Mouse (Mus musculus): ENCODE measurements around the gene Fry.

Fry gene

DNA sequence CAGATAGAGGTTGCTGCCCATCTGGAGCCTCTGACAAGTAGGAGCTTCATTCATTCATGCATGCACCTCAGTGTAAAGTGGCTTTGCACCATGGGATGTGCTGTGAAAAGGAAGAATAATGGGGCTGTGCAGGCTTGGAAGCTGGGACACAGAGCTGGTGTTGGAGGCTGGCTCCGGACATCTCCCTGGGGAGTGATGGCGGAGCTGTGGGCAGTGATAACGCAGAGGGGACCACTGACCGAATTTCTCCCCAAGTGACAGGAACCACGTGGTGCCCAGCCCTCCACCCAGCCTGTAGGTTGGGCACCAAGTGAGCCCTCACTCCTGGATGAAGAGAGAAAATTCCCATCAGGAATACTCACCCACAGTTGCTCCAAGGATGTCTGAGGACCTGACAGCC, 207.0 kb downstream of the Fry start:
- DNase-seq (ENCODE audit: extremely low read depth, insufficient read length, low spot score) = no peak

DNA sequence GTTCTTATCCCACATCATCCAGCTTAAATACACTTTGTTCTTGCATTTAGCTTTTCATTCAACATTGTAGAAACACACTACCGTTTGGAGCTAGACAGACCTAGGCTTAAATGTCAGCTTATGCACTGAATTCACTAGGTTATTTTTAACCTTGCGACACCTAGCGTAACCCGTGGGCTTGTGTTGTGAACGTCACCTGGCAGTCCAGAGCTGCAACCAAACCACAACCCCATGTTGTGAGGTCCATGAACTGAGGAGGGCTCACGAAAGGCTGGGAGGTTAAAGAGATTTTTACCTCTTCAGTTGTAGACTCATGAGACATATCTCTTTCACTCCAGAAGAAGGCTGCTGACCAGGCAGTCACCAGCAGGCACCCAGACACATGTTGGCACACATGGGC, 210.2 kb downstream of the Fry start:
- DNase-seq (ENCODE audit: extremely low read depth, insufficient read length, low spot score) = no peak

DNA sequence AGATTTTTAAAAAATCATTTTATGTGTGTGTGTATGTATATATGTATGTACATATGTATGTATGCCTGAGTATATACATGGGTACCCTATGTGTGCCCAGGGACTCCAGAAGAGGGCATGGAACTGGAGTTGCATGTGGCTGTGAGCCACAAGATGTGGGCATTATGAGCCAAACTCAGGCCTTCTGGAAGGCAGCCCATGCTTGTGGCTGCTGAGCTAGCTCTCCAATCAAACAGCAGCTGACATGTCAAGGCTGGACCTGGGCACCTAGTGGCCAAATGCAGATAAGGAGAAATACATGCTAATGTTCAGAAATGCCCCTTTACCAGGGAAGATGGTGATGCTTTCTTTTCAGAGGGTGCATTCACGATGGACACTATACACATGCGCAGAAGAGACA, 213.4 kb downstream of the Fry start:
- no peak for DNase-seq (ENCODE audit: extremely low read depth, insufficient read length, low spot score)

DNA sequence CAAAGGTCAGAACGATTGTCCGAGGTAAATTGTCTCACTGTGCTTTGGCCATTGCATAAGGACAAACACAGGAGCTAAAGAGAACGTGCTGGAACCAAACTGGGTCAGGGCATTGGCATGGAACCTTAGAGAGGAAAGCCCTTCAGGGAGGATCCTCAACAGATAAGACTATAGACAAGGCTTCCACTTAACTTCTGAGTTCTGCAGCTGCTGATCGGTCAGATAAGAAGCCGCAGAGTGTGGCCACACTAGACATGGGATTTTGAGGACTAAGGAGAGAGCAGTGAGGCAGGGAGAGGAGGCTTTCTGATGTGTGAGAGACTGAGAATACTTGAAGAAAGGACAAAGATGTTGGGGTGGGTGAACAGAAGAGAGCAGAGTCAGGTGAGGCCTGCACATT, 214.4 kb downstream of the Fry start:
- no peak for DNase-seq (ENCODE audit: extremely low read depth, insufficient read length, low spot score)

DNA sequence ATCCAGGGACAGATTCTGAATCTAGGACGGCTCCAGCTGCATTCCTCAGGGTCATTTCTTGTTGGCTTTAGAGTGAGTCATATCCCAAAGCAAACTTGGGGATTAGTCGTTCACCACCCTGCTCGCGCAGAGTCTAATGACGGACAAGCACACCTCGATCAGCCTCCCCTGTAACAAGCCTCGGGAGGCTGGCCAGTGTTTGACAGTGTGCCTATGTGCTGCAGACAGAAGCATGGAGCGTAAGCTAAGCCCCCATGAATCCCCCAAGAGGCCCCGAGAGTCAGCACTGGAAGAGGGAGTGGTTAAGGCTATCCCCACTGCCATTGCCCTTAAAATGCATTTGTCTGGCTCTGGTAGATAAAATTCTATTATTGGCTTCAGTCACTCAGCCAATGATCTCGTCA, 214.9 kb downstream of the Fry start:
- DNase-seq (ENCODE audit: extremely low read depth, insufficient read length, low spot score) = peak; percentile 59

DNA sequence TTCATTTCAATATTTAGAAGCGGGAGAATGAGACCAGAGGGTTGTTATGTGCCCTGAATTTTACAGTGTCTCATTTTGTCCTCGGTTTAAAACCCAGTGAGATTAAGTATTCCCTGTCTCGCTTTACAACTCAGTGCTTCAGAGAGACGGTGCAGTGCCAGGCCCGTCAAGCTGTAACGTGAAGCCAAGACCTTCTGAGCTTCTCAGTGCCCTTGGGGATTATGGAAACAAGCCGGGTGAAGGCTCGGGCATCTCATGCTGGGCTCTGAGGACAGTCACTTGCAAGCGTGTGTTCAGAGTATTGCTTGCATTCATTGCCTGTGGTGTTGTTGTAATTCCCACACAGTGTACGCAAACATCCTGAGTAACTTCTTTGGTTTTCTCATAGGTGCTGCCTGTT, 218.0 kb downstream of the Fry start:
- no peak for DNase-seq (ENCODE audit: extremely low read depth, insufficient read length, low spot score)

DNA sequence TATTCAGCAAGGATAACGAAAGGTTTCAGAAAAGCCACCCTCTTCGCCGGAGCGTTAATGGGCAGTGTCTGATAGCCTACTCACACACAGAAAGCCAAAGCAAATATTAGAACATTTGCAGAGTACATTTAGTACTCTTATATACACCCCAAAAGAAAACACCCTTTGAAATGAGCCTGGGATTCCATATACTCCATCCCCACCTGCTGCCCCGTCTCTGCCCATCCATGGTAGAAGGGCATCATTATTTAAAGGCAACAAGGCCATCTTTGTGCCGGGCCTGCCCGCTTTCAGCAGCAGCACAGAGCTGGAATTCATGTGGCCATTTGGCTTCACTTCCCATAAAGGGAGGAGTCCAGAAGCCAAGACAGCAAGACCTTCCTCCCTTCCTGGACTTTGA, 219.3 kb downstream of the Fry start:
- DNase-seq (ENCODE audit: extremely low read depth, insufficient read length, low spot score) = no peak

DNA sequence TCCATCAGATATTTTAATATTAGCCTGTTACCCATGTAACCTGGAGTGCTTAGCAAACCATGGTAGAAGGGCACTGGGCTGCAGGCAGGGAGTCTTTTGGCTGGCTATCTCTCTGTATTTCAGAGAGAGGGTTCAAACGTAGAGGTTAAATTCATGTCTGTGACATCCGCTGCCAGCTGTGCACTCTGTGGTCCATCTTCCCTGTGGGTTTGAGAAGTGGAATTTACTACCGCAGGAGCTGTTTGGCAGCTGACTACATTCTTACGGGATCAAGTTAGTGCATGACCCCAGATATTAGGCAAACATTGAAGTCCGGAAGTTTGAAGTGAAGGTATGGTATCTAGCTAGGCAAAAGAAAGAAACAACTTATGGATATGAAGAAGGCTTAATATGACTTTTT, 222.5 kb downstream of the Fry start:
- no peak for DNase-seq (ENCODE audit: extremely low read depth, insufficient read length, low spot score)

DNA sequence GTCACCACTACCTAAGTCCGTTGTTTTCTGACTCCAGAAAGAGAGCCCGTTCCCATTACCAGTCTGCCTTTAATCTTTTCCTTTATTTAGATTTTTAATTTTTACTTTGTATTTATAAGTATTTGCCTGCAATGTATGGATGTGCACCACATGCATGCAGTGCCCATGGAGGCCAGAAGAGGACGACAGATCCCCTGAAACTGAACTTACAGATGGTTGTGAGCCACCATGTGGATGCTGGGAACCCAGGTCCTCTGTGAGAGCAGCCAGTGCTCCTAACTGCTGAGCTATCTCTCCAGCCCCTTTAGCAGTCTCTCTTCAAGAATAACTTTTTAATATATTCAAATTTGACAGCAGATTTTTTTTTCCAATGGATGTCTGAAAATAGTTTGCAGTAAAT, 223.7 kb downstream of the Fry start:
- no peak for DNase-seq (ENCODE audit: extremely low read depth, insufficient read length, low spot score)

DNA sequence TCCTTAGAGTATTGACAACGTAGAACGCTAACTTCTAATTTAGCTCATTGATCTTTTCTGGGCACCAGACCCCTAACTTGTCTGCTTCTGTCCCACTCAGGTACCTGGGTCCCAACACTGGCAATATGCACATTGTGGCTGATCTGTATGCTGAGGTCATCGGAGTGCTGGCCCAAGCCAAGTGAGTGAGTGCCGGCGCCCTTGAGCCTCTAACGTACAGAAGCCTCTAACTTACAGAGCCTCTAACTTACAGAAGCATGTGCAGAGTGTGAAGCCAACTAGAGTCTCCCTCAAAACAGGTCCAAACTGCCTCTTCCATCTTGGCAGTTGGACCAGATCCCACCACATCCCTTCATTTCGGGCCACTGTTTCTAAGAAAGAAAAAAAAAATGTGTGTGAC, 227.5 kb downstream of the Fry start:
- DNase-seq (ENCODE audit: extremely low read depth, insufficient read length, low spot score) = no peak

DNA sequence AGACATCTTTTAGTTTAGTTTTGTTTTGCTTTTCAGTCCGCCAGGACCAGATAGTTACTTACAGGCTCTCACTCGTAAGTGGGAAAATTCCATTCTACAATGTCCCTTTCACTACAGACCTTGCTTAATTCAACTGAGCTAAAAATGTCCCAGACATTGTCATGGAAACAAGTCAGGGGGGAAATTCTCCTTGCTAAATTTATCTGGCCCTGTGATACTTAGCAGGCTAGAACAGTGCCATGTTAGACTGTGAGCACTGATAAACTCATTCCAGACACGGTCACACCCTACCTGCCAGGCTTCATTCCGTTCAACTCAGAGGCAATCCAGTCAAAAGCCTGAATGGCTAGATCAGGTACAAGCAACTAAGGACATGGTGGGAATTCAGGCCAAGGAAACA, 227.9 kb downstream of the Fry start:
- DNase-seq (ENCODE audit: extremely low read depth, insufficient read length, low spot score) = no peak

DNA sequence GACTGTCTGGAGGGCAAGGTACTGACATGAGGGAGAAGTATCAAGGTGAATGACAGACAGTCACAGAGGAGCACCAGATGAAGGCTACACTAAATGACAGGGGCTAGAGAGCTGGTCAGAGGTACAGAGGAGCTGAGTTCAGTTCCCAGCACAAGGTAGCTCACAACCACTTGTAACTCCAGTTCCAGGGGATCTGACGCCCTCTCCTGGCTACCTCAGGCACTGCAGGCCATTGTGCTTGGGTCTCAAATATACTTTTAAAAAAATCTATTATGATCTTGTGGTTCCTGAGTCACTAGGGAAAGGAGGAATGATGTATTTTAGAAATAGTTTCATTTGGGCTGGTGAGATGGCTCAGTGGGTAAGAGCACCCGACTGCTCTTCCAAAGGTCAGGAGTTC, 229.4 kb downstream of the Fry start:
- DNase-seq (ENCODE audit: extremely low read depth, insufficient read length, low spot score) = peak; percentile 33

DNA sequence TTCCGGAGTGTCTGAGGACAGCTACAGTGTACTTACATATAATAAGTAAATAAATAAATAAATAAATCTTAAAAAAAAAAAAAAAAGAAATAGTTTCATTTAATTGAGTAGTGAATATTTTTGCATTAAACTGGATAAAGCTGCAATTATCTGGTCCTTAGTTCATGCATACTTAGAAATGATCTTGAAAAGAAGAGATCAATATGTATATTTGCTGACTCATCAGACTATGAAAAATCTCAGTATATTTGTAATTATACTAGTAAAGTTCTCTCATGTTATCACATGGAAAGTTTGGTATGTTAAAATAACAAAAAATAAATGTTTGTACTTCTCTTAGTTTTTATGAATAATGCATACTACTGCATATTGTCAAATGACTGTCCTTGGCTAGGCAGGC, 229.9 kb downstream of the Fry start:
- no peak for DNase-seq (ENCODE audit: extremely low read depth, insufficient read length, low spot score)

DNA sequence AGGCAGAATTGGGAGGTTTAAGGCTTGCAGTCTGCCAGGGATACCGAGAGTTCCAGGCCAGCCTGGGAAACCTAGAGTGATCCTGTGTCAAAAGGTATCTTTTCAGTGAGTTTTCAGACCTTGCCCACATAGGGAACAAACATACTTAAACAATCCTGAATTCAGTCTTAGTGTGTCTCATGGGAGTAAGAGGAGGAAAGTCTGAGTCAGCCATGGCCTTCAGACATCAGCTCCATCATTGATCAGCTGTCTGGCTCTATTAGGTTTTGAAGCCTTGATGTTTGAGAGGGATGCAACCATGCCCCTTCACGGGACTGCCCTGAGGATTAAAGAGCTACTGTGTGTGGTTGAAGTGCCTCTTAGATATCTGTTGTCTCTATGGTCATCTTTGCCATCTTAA, 232.7 kb downstream of the Fry start:
- DNase-seq (ENCODE audit: extremely low read depth, insufficient read length, low spot score) = no peak

DNA sequence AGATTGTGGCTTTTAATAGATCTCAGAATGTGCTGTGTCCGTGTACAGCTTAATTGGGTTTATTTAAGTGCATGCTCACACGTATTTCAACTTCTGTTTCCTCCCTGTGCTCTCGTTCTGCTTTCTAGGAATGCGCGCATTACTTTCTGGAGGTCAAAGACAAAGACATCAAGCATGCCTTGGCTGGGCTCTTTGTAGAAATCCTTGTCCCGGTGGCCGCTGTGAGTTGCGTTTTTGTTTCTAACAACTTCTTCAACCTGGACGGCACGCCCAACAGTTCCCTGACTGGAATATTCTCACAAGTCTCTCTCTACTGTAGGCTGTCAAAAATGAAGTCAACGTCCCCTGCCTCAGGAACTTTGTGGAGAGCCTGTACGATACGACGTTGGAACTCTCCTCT, 240.2 kb downstream of the Fry start:
- no peak for DNase-seq (ENCODE audit: extremely low read depth, insufficient read length, low spot score)

DNA sequence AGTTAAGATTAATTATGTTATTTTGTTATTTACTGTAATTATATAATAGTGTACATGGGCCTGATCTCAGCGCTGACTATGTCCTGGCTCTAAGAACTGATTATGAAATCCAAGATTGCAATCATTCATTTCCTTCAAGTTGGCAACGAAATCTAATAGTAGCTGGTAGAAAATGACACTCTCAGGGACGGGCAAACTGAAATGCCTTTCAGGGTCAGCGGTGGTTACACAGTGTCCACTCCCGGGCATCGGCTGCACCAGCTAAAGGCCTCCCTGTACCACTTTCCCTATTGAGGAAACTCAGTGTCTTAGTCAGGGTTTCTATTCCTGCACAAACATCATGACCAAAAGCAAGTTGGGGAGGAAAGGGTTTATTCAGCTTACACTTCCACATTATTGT, 243.8 kb downstream of the Fry start:
- no peak for DNase-seq (ENCODE audit: extremely low read depth, insufficient read length, low spot score)

DNA sequence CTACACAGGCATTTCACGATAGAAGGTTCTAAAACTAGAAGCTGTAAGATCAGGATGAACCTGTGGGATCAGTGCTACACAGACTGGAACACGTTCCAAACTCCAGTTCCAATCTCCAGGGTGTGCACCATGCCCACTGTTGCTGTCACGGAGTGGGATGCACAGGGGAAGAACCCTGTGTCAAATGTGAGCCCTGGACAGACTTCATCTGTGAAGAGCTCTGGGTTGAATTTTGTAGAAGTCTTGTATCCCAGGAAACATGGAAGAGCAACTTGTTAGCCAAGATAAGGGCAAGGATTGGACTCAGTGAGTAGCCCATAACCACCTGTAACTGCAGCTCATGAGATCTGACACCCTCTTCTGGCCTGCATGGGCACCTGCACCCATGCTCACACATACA, 246.2 kb downstream of the Fry start:
- no peak for DNase-seq (ENCODE audit: extremely low read depth, insufficient read length, low spot score)

DNA sequence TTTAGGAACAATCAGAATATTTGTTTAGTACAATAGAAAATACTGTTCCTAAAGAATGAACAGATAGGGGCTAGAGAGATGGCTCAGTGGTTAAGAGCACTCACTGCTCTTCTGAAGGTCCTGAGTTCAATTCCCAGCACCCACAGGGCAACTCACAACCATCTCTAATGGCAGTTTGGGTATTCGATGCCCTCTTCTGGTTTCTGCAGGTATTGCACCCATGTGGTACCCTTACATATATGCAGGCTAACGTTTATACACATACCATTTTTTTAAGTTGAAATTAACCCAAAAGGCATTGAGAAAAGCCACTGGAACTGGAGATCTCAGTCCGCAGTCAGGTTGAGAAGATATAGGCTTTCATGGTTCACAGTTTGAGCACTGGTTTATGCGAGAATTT, 248.6 kb downstream of the Fry start:
- no peak for DNase-seq (ENCODE audit: extremely low read depth, insufficient read length, low spot score)

DNA sequence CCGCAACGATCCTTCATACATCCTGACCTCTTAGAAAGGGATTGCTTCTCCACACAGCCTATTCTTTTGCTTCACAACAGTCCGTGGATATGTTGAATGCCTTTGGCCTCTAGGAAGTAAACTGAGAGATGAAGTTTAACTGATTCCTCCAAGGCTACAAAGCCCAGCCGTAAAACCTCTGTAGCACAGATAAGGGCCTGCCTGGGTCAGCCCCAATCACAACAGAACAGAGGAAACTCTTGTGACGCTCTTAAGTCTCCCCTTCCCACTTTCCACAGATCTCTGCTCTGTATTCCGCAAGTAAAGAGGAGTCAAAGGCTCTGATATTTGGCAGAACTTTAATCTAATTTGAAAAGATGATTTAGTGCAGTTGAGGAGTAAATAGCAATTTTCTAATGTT, 251.8 kb downstream of the Fry start:
- no peak for DNase-seq (ENCODE audit: extremely low read depth, insufficient read length, low spot score)

DNA sequence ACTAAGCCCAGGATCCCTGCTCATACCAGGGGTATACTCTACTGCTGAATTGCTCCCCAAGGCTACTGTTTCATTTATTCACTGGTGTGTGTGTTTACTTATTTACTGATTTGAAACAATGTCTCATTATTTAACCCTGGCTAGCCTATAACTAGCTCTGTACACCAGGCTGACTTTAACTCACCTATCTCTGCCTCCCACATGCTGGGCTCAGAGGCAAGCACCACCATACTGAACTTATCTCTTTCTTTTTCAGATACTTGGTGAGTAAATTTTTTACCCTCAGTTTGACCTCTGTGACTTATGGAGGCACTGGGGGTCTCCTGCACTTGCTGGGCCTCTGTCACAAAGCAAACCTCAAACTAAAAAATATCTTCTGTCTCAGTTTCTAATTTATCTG, 252.4 kb downstream of the Fry start:
- DNase-seq (ENCODE audit: extremely low read depth, insufficient read length, low spot score) = no peak

DNA sequence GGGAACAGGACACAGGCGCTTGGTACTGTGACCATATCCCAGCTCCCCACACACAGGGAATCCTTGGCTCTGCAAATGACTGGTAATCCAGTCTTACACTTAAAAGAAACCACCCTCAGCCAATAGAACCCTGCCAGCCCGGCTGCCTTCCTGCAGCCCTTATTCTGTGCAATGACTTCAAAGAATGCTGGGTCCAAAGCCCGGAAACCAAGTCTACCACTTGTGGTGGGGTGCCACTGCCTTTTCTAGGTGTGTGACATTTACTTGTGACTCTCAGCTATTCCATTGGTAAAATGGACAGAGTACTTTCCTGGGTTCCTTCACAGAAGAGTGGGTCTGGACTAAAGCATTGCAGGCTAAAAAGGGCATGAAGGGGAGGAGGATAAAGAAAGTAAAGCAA, 254.5 kb downstream of the Fry start:
- no peak for DNase-seq (ENCODE audit: extremely low read depth, insufficient read length, low spot score)

DNA sequence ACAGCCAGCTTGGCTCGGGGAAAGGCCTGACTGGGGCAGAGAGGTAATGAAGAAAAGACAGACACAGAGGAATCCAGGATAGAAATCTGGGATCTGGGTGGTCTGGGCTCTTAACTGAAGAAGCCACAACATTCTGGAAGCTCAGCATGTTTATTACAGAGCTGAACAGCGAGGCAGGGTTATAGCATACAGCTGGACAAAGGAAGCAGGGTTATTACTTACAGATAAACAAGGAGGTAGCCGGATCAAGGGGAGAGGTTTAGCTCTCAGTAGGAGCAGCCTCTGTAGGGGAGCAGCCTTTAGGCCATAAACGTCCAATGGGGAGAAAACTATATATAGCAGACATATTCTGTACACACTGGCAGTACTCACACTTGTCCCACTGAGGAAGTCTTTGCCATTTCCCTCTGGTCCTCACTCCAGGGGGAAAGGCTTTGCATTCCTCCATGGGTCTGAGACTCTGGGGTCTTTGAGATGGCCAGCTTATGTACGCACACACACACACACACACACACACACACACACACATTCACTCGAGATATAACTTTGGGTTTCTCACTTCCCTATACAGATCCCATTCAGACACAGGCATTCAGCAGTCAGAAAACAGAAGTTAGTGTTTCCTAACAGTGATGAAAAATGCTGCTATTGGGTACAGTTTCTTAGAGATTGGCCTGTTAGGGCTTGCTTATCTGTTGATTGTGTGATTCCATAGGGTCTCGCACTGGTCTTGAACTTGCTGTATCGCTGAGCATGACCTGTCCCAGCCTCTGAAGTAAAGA, 256.5 kb downstream of the Fry start:
- no peak for DNase-seq (ENCODE audit: extremely low read depth, insufficient read length, low spot score)

DNA sequence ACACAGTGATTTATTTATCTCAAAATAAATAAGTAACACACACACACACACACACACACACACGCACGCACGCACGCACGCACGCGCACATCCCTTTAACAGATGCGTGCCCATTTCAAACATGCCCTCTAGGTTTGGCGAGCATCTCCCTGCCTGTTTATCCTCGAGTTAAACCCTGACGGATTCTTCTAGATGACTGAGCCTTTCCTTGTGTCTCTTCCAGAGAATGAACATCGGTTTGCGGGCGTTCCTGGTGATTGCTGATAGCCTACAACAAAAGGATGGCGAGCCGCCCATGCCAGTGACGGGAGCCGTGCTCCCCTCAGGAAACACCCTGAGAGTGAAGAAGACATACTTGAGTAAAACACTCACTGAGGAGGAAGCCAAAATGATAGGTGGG, 260.1 kb downstream of the Fry start:
- DNase-seq (ENCODE audit: extremely low read depth, insufficient read length, low spot score) = no peak
